Mouse (Mus musculus) ES-Bruce4 (cell line): ENCODE measurements at regions not wholly inside any gene's neighbourhood (a gene's known extent, or its start where the extent isn't known, plus 50 kb on each side); places are given as distances from the start of the nearest gene placed in this dataset.

ENCODE experiments used
- CTCF ChIP-seq: IDR thresholded peaks from one replicate; pipeline ENCODE4 v1.8.1; 2011; ENCODE audit warnings: low read depth, low read length
- EP300 ChIP-seq: IDR thresholded peaks from 2 replicates; pipeline ENCODE4 v1.6.1; 2011; ENCODE audit warnings: low read depth, low read length; ENCODE audit not compliant: insufficient read depth
- POLR2A ChIP-seq: IDR thresholded peaks from one replicate; pipeline ENCODE4 v1.8.1; 2011; ENCODE audit warnings: low read length; ENCODE audit not compliant: insufficient read depth

GRCm38 (mm10) chr16:30875235-30875829, 205.9 kb downstream of the Xxylt1 start:
- TF ChIP-seq CTCF (peak; percentile 21), POLR2A (no peak), EP300 (no peak)
